Mouse (Mus musculus) bone marrow macrophage, adult 2 months (primary cell): ENCODE results near the gene Slc38a8. TPM values are rescaled to one million over a fixed set of nuclear protein-coding genes. Genes with fewer than 3 reads are reported as not detected.

Source experiments
- H3K27ac ChIP-seq: 2 replicates; pipeline ENCODE4 v1.5.1; 2012; ENCODE audit warnings: low read depth, low read length; ENCODE audit not compliant: insufficient read depth
- H3K4me1 ChIP-seq: 2 replicates; pipeline ENCODE4 v1.6.1; 2012; ENCODE audit warnings: low read length; ENCODE audit not compliant: control insufficient read depth, insufficient read depth
- H3K4me3 ChIP-seq: 2 replicates; pipeline ENCODE4 v1.5.1; 2012; ENCODE audit warnings: mild to moderate bottlenecking, low read length, moderate library complexity; ENCODE audit not compliant: insufficient read depth
- CTCF ChIP-seq: IDR thresholded peaks from 2 replicates; pipeline ENCODE4 v1.5.1; 2012; ENCODE audit warnings: low read depth, mild to moderate bottlenecking, low read length, moderate library complexity
- POLR2A ChIP-seq: IDR thresholded peaks from 2 replicates; pipeline ENCODE4 v1.6.1; 2012; ENCODE audit warnings: mild to moderate bottlenecking, low read depth, low read length, borderline replicate concordance
- polyA plus RNA-seq: library from polyadenylated mRNA; stranded (reverse); fragments of >200 nt; gene quantifications from 2 replicates; pipeline ENCODE4 v1.2.4, GENCODE M21; 2012; ENCODE audit not compliant: missing spikeins, insufficient read depth, insufficient read length

Gene Slc38a8
- polyA plus RNA-seq, 1 experiment: not detected

DNA sequence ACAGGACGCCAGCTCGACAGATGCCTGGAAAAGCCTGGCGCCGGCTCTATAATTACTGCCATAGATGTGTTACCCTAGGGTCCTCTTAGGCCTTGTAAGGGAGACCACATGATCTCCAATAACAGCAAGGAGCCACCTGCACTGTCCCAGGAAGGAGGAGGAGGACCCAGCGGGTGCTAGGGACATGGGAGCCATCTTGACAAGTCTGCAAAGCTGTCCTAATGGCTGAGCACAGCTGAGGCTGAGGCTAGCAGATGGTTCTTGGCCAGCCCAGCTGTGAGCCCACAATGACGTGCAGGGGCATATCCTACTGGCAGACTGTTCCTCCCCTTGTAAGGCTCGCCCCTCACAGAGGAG lies 61.6 kb downstream of the Slc38a8 start:
- Histone ChIP-seq H3K4me3 (no peak overlapping the region), H3K4me1 (peaks cover 55% of the 10 kb centered on the region), H3K27ac (0 out of 2 replicates have a peak overlapping the region, but pooled peaks have one; percentile 0)
- TF ChIP-seq POLR2A: no peak
- TF ChIP-seq CTCF: no peak

DNA sequence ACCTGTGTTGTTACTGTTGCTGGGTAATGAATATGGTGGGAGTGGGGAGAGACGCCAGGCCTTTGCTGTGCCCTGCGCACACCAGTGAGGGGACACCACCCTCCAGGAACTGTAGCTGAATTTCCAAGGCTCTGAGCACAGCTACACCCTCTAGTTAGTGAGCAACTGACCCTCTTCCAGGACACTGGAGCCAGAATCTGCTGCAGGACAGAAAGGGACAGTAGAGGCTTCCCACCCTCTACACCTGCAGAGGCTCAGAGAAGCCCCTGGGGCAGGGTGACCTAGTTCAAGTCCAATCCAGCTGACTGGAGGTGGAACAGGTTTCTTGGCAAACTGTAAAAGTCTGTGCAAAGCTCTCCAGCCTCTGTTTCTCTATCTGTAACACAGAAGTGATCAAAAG lies 62.1 kb downstream of the Slc38a8 start:
- TF ChIP-seq CTCF: no peak
- no peak for TF ChIP-seq POLR2A
- no peak overlapping the region for H3K4me3 ChIP-seq
- peaks cover 55% of the 10 kb centered on the region for H3K4me1 ChIP-seq
- no peak overlapping the region for H3K27ac ChIP-seq

DNA sequence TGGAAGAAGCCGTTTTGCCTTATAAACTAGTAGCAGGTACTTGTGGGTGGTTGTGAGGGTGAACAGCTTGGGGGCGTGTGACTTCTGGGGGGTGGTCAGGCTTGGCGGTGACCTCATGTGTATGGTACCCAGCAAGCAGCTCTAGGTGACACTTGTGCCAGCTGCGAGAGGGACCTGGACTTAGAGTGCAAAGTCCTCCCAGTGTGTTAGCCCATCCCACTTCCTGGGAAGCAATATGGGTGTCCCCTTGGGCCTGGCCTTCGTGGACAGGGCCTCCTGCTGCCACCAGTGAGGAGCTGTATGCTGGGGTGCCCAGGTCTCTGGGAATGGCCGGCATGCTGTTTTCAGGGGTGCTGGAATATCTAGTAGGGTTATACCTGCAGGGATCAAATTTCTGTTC lies 62.6 kb downstream of the Slc38a8 start:
- peaks cover 55% of the 10 kb centered on the region for H3K4me1 ChIP-seq
- H3K27ac ChIP-seq: no peak overlapping the region
- no peak for TF ChIP-seq POLR2A
- TF ChIP-seq CTCF: no peak
- peak overlapping the region; percentile 11; the same call in 1 of the 2 replicates for H3K4me3 ChIP-seq

DNA sequence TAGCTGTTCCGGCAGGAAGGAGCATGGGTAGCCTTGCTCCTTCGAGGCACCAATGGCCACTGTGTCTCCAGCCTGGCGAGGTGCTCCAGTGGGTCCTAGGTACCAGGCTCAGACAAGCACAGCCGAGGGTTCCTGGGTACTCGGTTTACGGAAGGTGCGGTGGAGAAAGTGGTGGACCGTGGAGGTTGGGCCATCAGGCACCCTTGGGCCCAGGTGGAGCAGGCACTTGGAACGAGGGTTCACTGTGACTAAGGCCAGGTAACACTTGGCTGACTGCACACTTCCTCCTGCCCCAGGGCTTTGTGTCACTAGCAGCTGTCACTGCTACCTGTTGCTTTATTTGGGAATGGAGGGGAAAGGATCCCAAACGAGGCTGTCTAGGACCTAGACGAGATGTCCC lies 64.0 kb downstream of the Slc38a8 start:
- H3K4me3 ChIP-seq: peak overlapping the region; percentile 73
- peaks cover 58% of the 10 kb centered on the region for H3K4me1 ChIP-seq
- no peak for TF ChIP-seq POLR2A
- peak; percentile 2; the same call in 1 of the 2 replicates for TF ChIP-seq CTCF
- peak overlapping the region; percentile 65 for H3K27ac ChIP-seq

DNA sequence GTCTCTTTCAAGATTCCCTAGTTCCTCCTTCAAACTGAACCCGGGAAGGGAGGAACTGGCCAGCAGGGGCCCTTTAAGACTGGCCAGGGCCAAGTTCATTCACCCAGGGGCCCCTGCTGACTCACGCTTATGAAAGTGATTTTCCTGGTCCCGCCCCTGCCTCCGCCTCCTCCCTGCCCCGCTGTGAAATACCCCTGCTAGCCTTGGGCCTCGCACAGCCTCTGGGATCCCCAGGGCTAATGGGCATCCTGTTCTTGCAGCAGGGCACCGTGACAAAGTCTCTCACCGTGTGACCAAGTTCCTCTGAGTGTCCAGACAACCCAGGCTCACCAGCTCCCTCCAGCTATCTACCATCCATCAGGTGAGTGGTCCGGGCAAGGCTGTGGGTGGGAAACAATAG lies 64.6 kb downstream of the Slc38a8 start:
- peak overlapping the region; percentile 83 for H3K27ac ChIP-seq

DNA sequence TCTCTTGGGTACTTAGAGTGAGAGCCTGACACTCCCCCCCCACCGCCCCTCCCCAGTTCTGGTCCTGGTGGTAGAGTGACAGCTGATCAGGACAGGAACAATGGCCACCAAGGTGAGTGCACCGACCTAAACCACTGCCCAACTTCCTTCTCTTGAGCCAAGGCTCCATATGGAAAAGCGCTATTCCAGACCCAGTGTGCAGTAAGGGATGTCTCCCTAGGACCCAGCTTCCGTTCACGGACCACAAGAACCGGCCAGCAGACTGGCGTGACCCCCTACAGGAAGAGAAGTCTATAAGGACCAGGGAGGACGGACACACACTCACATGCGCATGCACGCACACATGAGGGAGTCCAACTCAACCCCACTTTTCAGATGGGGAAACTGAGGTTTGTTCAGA lies 65.2 kb downstream of the Slc38a8 start:
- no peak for TF ChIP-seq CTCF
- TF ChIP-seq POLR2A: no peak
- peaks cover 60% of the 10 kb centered on the region for H3K4me1 ChIP-seq
- peak overlapping the region; percentile 83 for H3K27ac ChIP-seq
- H3K4me3 ChIP-seq: 0 out of 2 replicates have a peak overlapping the region, but pooled peaks have one; percentile 15

More for the DNA sequence above, 64.6 kb downstream of the Slc38a8 start:
- Histone ChIP-seq H3K4me1 (peaks cover 60% of the 10 kb centered on the region), H3K4me3 (peak overlapping the region; percentile 73)
- TF ChIP-seq CTCF (no peak), POLR2A (peak; percentile 99)

DNA sequence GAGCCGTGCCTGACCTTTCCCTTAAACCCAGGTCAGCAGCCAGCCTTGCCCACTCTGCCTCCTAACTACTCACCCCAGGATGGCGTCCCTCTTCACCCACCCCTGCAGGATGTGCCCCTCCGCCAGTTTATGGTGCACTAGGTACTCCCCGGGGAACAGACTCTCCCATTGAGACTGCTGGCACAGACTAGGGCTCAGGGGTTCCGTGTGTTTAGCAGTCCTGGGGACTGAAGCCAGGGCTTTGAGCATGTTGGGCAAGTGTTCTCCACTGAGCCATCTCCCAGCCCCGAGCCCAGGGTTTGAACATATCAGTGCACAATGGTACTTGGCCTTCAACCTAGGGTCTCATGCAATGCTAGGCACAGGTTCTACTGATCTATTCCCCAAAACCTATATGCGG lies 66.0 kb downstream of the Slc38a8 start:
- Histone ChIP-seq H3K4me3 (no peak overlapping the region), H3K27ac (no peak overlapping the region), H3K4me1 (peaks cover 62% of the 10 kb centered on the region)
- TF ChIP-seq CTCF (no peak), POLR2A (no peak)

DNA sequence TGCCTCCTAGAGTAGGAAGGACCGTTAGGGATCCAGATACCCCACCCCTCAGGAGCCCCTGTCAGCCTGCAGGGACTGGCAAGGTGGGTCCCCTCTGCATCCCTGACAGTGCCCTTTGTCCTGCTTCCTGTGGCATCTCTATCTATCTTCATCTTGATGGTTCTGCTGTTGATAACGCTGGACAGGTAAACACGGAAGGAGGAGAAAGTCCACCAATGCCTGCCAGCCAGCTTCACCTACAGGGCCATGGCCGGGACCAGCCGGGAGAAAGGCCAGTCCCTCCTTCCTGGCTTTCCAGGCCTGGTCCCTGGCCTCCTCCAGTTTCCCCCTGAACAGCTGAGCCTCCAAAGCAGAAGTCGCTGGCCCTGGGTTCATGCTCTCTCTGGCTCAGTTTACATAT lies 66.9 kb downstream of the Slc38a8 start:
- no peak overlapping the region for H3K27ac ChIP-seq
- TF ChIP-seq CTCF (no peak), POLR2A (no peak)
- peaks cover 57% of the 10 kb centered on the region for H3K4me1 ChIP-seq
- no peak overlapping the region for H3K4me3 ChIP-seq

DNA sequence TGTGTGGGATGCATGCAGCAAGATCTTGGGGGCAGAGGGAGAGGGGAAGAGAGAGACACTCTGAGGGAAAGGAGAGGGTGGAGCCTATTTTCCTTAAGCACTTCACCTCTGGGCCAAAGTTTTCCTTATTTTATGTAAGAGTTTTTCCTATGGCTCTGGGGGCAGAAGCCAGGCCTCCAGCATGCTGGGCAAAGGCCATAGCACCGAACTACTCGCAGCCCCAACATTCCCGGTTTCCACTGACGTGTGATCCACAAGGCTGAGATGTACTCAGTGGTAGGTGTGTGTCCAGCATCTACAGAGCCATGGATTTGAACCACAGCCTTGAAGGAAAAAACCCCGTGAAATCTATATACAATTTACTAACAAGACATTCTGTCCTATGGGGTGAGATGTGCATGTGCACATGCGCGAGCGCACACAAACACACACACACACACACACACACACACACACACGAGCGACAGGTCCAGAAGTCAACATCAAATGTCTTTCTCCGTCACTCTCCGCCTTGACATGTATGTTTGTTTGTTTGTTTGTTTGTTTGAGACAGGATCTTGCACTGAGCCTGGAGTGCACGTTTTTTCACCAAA lies 67.8 kb downstream of the Slc38a8 start, which contains the start of gene Osgin1:
Osgin1 (plus strand) TSS at position 543 of the 593 bp plus-strand sequence.
- Histone ChIP-seq H3K27ac (no peak within 1 kb of the TSS), H3K4me1 (peaks cover 56% of the 10 kb centered on the region), H3K4me3 (no peak within 1 kb of the TSS)
- no peak for TF ChIP-seq CTCF
- no peak for TF ChIP-seq POLR2A

DNA sequence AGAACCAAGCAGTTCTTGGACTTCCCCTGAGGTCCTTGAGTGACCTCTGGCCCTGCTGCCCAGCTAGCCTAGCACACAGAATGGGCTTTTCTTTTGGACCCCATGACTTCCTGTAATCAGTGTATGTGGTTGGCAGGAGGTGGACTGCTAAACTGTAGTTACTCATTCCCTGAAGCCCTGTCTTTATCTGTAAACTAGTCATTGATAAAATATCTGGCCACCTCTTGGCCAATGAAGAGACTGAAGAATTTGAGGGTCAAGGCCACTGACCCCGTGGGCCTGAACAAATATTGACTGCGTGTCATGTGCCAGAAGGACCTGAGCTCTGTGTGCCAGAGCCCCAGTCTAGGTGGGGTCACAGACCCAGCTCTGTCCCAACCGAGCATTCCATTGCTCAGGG lies 69.1 kb downstream of the Slc38a8 start:
- TF ChIP-seq POLR2A (no peak), CTCF (no peak)
- H3K4me1 ChIP-seq: peaks cover 57% of the 10 kb centered on the region
- H3K27ac ChIP-seq: no peak overlapping the region

DNA sequence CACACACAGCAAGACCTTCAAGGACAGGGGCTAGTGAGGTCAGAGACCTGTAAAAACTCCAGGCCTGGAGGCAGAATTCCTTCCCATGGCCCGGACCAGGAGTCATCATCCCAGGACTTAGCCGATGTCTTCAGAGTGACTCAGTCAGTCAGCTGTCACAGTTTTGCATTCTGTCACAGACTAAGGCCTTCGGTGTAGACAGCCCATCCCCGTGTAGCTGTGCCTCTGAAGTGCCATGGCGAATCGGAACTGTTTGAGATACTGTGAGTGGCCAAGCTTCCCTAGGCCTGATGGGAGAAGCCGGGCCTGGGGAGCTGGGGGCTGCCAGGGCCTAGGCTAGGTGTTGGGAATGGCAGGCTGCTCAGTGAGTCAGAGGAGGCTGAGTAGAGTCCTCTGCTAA lies 70.8 kb downstream of the Slc38a8 start:
- no peak for TF ChIP-seq CTCF
- no peak for TF ChIP-seq POLR2A
- no peak overlapping the region for H3K4me3 ChIP-seq
- H3K4me1 ChIP-seq: peaks cover 56% of the 10 kb centered on the region
- no peak overlapping the region for H3K27ac ChIP-seq

More for the DNA sequence above, 69.1 kb downstream of the Slc38a8 start:
- no peak overlapping the region for H3K4me3 ChIP-seq

DNA sequence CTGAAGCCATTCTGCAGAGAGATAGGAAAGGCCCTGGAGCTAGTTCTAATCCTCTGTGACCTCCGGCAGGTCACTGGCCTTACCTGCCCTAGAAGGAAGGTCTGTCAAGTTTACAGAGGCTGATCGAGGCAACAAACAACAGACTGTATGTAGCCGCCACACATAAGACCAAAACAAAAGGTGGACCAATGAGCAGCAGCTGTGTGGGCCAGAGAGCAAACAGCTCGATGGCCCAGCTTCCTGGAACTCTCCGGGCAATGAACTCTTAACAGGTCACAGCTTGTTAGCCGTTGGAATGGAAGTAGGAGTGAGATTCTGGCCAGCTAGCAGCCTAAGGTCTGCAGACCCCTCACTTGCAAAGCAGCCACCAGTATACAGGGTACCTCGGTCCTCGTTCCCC lies 71.2 kb downstream of the Slc38a8 start:
- TF ChIP-seq POLR2A (no peak), CTCF (no peak)
- H3K4me1 ChIP-seq: peaks cover 52% of the 10 kb centered on the region
- H3K27ac ChIP-seq: no peak overlapping the region
- H3K4me3 ChIP-seq: no peak overlapping the region

Other genes starting within 250 kb of the Slc38a8 start
- gene Hsbp1, start 157.2 kb downstream of the Slc38a8 start, polyA plus RNA-seq: 224 and 232 TPM in 2 replicates
- gene Mlycd, start 106.8 kb downstream of the Slc38a8 start, polyA plus RNA-seq: 14.2 and 14.3 TPM in 2 replicates
- gene Osgin1, start 67.6 kb downstream of the Slc38a8 start, polyA plus RNA-seq: 33.8 and 34.3 TPM in 2 replicates
- not detected in 2 replicates for gene Necab2, start 55.0 kb downstream of the Slc38a8 start, polyA plus RNA-seq
- gene Mbtps1, start 57.0 kb upstream of the Slc38a8 start, polyA plus RNA-seq: 33.1 and 37.9 TPM in 2 replicates
- gene Hsdl1, start 73.5 kb upstream of the Slc38a8 start, polyA plus RNA-seq: 29.3 and 30.7 TPM in 2 replicates
- not detected in 2 replicates for gene Dnaaf1, start 73.5 kb upstream of the Slc38a8 start, polyA plus RNA-seq
- gene Taf1c, start 103.5 kb upstream of the Slc38a8 start, polyA plus RNA-seq: 7.1 TPM in 2 replicates
- gene Adad2, start 111.0 kb upstream of the Slc38a8 start, polyA plus RNA-seq: not detected in 2 replicates
- gene Kcng4, start 134.0 kb upstream of the Slc38a8 start, polyA plus RNA-seq: not detected in 2 replicates
- gene Wfdc1, start 164.7 kb upstream of the Slc38a8 start, polyA plus RNA-seq: not detected in 2 replicates
- gene Atp2c2, start 198.3 kb upstream of the Slc38a8 start, polyA plus RNA-seq: not detected in 2 replicates